Mouse (Mus musculus) heart, adult 2 months (tissue): Measurements from ENCODE around the gene Brd4. TPM values are rescaled to one million over a fixed set of nuclear protein-coding genes. Genes with fewer than 3 reads are reported as not detected.
"Not testable (repeated sequence)": the region's sequence is repeated elsewhere in the genome, so short reads cannot be mapped to it uniquely, and the experiment has no call there.

Experiments
- DNase-seq, 2 experiments: peaks; one replicate each; pipeline ENCODE4 v3.0.0; 2021
- H3K27ac ChIP-seq: fragments of 200-600 bp; 2 replicates; pipeline ENCODE4 v1.8.1; 2022
- H3K27me3 ChIP-seq: fragments of 200-500 bp; 2 replicates; pipeline ENCODE4 v1.6.1; 2012; ENCODE audit warnings: mild to moderate bottlenecking, low read length, inconsistent platforms, mixed read lengths; ENCODE audit not compliant: control insufficient read depth, insufficient read depth
- H3K36me3 ChIP-seq: fragments of 200-500 bp; 2 replicates; pipeline ENCODE4 v1.6.1; 2012; ENCODE audit warnings: low read length, inconsistent platforms; ENCODE audit not compliant: control insufficient read depth, insufficient read depth
- H3K4me1 ChIP-seq: fragments of 200-500 bp; 2 replicates; pipeline ENCODE4 v1.6.1; 2011; ENCODE audit warnings: low read length; ENCODE audit not compliant: control insufficient read depth, insufficient read depth
- H3K4me3 ChIP-seq: fragments of 200-600 bp; 2 replicates; pipeline ENCODE4 v1.8.1; 2022
- H3K79me2 ChIP-seq: fragments of 200-500 bp; replicated peaks from 2 replicates; pipeline ENCODE4 v1.6.1; 2012; ENCODE audit warnings: mild to moderate bottlenecking, inconsistent platforms, low read length, moderate library complexity, mixed read lengths; ENCODE audit not compliant: control insufficient read depth, insufficient read depth
- H3K9ac ChIP-seq: fragments of 200-500 bp; 2 replicates; pipeline ENCODE4 v1.6.1; 2012; ENCODE audit warnings: low read depth, mild to moderate bottlenecking, control low read depth, inconsistent platforms, low read length, mixed read lengths
- CTCF ChIP-seq: fragments of 200-600 bp; IDR thresholded peaks from 2 replicates; pipeline ENCODE4 v1.8.1; 2022; ENCODE audit warnings: antibody characterized with exemption, mild to moderate bottlenecking, moderate library complexity
- EP300 ChIP-seq: fragments of 200-500 bp; IDR thresholded peaks from 2 replicates; pipeline ENCODE4 v1.6.1; 2011; ENCODE audit warnings: low read depth, low read length, control low read depth; ENCODE audit not compliant: insufficient read depth
- POLR2A ChIP-seq: fragments of 200-500 bp; IDR thresholded peaks from 2 replicates; pipeline ENCODE4 v1.6.1; 2011; ENCODE audit warnings: mild to moderate bottlenecking, low read depth, low read length, control low read depth; ENCODE audit not compliant: insufficient read depth
- WGBS: fragments of 180-500 bp; shearing (Covaris S2); methylation state at CpG from one replicate; pipeline ENCODE4 v1.1.7; 2018; 5-methylcytosine and 5-hydroxymethylcytosine counted together
- intact Hi-C: fragments of 180-260 bp; cut with DNase I; formaldehyde crosslinking; loops from one replicate; pipeline ENCODE4 v1.15.1; 2025
- polyA plus RNA-seq: library from polyadenylated mRNA; depleted of rRNA; stranded (reverse); fragments of >200 nt; gene quantifications from 2 replicates; pipeline ENCODE4 v1.2.3, GENCODE M21; 2012
- total RNA-seq, 2 experiments: library from RNA; stranded (reverse); gene quantifications; 2 replicates each; pipeline ENCODE4 v1.2.3; 2021

Gene Brd4
- total and polyA plus RNA-seq, 3 experiments: 21.7 to 55.6 (median 53.3) TPM

DNA sequence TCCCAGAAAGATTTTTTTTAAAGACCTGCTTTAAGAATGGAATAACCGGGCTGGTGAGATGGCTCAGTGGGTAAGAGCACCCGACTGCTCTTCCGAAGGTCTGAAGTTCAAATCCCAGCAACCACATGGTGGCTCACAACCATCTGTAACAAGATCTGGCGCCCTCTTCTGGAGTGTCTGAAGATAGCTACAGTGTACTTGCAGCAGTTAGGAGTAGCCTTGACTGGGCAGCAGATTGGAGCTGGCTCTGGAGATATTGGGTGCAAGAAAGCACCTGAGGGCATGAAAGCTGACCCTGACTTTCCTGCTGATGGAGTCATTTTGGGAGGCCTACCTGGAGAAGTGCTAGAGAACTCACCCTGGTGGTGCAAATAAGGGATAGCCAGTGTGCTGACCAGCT lies 68.9 kb downstream of the Brd4 start:
- WGBS: 80% methylated on average over 4 of the region's 4 CpGs
- H3K79me2 ChIP-seq, H3K4me3 ChIP-seq, intact Hi-C loops, H3K36me3 ChIP-seq, H3K27ac ChIP-seq, H3K4me1 ChIP-seq, H3K27me3 ChIP-seq, H3K9ac ChIP-seq, DNase-seq: not testable (repeated sequence)
- TF ChIP-seq CTCF: peak; percentile 66

DNA sequence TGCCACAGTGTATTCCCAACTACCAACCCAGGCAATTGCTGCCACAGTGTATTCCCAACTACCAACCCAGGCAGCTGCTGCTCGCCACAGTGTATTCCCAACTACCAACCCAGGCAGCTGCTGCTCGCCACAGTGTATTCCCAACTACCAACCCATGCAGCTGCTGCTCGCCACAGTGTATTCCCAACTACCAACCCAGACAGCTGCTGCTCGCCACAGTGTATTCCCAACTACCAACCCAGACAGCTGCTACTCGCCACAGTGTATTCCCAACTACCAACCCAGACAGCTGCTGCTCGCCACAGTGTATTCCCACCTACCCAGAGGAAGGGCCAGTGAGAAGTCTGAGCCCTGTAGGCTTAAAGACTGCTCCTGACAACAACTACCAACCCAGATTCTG lies 73.0 kb downstream of the Brd4 start:
- WGBS: 91% methylated on average over 6 of the region's 6 CpGs
- H3K27ac ChIP-seq, H3K36me3 ChIP-seq, H3K4me1 ChIP-seq, H3K79me2 ChIP-seq, H3K4me3 ChIP-seq, H3K9ac ChIP-seq, H3K27me3 ChIP-seq, DNase-seq, intact Hi-C loops: not testable (repeated sequence)

DNA sequence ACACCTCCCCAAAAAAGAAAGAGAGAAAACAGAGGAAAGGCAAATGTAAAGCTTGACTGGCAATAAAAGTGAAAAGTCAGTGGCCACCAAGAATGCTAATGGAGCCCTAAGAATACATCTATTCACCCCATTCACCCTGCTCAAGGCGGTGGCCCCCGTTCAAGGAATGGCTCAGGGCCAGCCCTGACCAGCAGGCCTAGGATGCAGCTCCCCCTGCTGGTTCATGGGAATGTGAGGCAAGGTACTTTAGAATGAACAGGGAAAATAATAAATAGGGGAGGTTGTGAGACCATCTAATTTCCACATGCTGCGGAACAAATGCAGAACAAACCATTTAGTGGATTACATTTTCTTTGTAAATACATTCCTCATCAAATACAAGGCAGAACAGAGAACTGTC lies 74.8 kb downstream of the Brd4 start:
- no peak overlapping the region for H3K4me3 ChIP-seq
- H3K79me2 ChIP-seq: no peaks in the 10 kb centered on the region
- H3K27ac ChIP-seq: peak overlapping the region; percentile 68
- H3K27me3 ChIP-seq: no peaks in the 10 kb centered on the region
- no peak overlapping the region for H3K9ac ChIP-seq
- 32% methylated on average over 3 of the region's 3 CpGs for WGBS
- peaks cover 7% of the 10 kb centered on the region for H3K4me1 ChIP-seq
- intact Hi-C loops: loop anchor here (1.0 to 5.0 kb wide), 4 partner anchors 45 to 522 kb away; no protein-coding TSS in a partner anchor
- DNase-seq: peak; percentile 64 to 81
- H3K36me3 ChIP-seq: peaks cover 16% of the 10 kb centered on the region
- no peak for TF ChIP-seq POLR2A
- TF ChIP-seq CTCF: peak; percentile 94
- 0 out of 2 replicates have a peak, but pooled peaks have one; percentile 34 for TF ChIP-seq EP300

DNA sequence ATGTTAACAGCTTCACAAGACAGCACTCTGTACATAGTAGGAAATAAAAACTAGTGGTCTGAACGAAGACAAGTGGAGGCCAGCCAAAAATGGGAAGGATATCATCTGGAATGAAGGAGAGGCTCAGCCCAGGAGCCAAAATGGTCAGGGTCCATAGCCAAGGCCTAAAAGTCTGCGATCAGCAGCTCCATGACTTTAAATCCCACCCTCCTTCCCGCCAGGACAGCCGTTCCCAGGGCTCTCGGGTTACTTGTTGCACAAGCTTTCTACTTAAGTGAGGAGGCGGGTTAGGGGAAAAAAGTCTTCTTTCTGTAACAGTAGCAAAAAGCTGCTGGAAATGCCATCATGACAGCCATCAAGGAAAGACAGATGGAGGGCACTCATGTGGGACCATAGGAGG lies 75.4 kb downstream of the Brd4 start:
- Histone ChIP-seq H3K79me2 (no peaks in the 10 kb centered on the region), H3K4me3 (no peak overlapping the region), H3K27me3 (no peaks in the 10 kb centered on the region), H3K9ac (no peak overlapping the region), H3K4me1 (peaks cover 7% of the 10 kb centered on the region), H3K27ac (peak overlapping the region; percentile 68), H3K36me3 (peaks cover 16% of the 10 kb centered on the region)
- peak; percentile 47 to 61 for DNase-seq
- TF ChIP-seq CTCF (no peak), EP300 (no peak), POLR2A (no peak)
- 56% methylated on average over 6 of the region's 6 CpGs for WGBS
- intact Hi-C loops: loop anchor here (1.0 to 5.0 kb wide), 3 partner anchors 44 to 522 kb away; no protein-coding TSS in a partner anchor

DNA sequence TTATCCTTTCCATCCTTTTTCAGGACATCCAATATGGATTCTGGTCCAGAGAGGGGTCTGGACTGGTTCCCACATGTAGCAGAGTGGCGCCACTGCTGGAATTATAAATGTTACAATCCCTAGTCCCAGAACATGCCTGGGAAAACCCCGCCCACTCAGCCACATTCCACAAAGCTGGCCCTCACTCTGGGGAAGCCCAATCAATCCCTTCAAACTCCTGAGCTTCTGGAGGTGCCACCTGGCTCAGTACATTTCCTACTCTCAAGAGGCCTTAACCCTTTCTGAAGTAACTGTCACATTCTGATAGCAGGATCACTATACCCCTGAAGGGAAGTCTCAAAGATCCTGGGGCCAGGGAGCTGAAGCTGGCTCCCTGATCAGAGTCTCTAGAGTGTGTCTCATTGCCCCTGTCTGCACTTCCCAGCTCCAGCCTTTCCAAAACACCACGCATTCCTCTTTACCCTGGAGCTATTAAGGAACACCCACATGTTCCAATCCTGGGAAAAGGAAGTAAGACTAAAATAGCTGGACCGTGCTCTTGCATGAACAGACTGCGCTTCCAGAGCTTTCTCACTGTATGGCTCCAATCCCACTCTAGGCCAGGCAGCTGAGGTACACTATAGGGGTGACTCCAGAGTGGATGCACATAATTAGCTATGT lies 76.8 kb downstream of the Brd4 start:
- H3K36me3 ChIP-seq: peaks cover 16% of the 10 kb centered on the region

DNA sequence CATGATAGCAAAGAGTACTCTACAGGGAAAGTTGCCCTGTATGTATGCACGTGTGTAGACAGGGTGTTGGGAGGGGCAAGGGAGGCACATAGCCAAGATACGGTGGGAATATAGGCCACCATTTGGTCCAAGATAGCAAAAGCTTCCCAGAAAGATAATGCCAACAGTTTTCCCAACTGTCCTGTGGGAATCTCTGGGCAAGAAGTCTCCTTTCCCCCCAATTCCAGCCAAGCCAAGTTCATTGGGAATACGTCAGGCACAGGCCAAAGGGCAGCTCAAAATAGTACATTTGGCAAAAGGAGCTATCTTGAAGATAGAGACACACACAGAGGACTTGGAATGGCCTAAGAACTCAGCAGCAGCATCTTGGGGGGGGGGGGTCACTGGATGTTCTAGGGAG lies 79.2 kb downstream of the Brd4 start:
- intact Hi-C loops: loop anchor here (5.0 kb wide), 1 partner anchor 518 kb away; no protein-coding TSS in a partner anchor

More for the DNA sequence above, 76.8 kb downstream of the Brd4 start:
- Histone ChIP-seq H3K9ac (no peak overlapping the region), H3K27me3 (no peaks in the 10 kb centered on the region), H3K79me2 (no peaks in the 10 kb centered on the region), H3K4me3 (no peak overlapping the region), H3K4me1 (peaks cover 7% of the 10 kb centered on the region), H3K27ac (peak overlapping the region; percentile 68)
- intact Hi-C loops: loop anchor here (2.0 to 5.0 kb wide), 2 partner anchors 43 to 520 kb away; no protein-coding TSS in a partner anchor
- TF ChIP-seq POLR2A (no peak), CTCF (no peak), EP300 (no peak)
- WGBS: 16% methylated on average over 5 of the region's 5 CpGs
- peak; percentile 64 to 76 for DNase-seq

More for the DNA sequence above, 79.2 kb downstream of the Brd4 start:
- Histone ChIP-seq H3K27ac (peak overlapping the region; percentile 46), H3K9ac (no peak overlapping the region), H3K4me1 (peaks cover 7% of the 10 kb centered on the region), H3K27me3 (no peaks in the 10 kb centered on the region), H3K4me3 (no peak overlapping the region), H3K79me2 (no peaks in the 10 kb centered on the region), H3K36me3 (peaks cover 16% of the 10 kb centered on the region)
- DNase-seq: peak in 1 of 2 experiments; percentile 49
- TF ChIP-seq POLR2A: no peak
- no peak for TF ChIP-seq EP300
- no peak for TF ChIP-seq CTCF
- 44% methylated on average over 3 of the region's 3 CpGs for WGBS
